Mouse (Mus musculus) megakaryocyte, embryonic 14.5 days (primary cell): ENCODE measurements around the gene Utp20.

Source experiments
- FLI1 ChIP-seq: IDR thresholded peaks from 2 replicates; pipeline ENCODE4 v1.6.1; 2012; ENCODE audit warnings: low read length, inconsistent platforms, mixed read lengths
- GATA1 ChIP-seq: IDR thresholded peaks from 3 replicates; pipeline ENCODE4 v1.6.1; 2012; ENCODE audit warnings: mixed read lengths, low read length, inconsistent platforms, borderline replicate concordance

DNA sequence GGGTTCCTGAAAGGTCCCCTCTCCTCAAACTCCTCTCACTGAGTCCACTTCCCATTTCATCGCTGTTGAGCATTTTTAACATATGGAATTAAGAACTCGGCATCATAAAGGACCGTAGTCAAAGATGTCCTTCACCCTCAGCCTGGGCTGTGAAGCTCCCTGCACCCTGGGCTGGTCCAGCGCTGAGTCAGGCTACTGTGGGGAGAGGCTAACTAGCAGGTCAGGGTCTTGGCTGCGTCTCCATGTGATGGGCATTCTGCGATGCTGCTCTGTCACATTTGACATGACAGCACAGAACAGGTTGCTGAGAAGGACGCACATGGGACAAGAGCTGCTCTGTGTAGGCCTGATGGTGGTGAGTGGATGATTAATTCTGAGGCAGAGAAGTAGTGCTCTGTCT, 56.9 kb downstream of the Utp20 start:
- TF ChIP-seq GATA1 (no peak), FLI1 (no peak)
